Mouse (Mus musculus): Measurements from ENCODE around the gene Pde4d.

Gene Pde4d

DNA sequence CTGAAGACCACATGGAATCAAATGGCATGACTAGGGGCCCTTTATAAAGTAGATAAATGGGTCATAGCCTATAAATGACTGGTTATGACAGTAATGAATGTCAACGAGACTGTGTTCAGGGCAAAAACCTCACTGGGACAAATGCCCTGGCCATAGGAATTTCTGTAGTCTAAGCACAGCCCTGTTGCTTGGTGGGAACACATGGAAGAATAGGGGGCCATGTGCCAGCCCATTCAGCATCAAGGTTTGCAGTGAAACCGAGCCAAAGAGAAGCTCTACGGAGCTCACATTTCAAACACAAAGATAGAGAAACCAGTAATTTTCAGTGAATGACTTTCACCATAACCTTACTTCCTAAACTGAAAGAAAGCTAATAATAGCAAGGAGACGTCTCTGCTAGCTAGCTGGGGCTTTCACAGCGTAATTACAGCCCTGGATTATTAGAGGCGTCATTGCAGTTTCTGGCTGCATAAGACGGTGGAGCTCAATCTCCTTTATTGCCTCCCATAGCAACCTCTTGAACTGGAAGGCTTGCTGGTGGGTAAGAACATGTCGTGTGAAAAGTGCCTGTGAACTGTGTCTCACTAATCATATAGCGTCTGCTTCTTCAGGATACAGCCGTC is 1533.2 kb downstream of the Pde4d start:
- no peak for DNase-seq

DNA sequence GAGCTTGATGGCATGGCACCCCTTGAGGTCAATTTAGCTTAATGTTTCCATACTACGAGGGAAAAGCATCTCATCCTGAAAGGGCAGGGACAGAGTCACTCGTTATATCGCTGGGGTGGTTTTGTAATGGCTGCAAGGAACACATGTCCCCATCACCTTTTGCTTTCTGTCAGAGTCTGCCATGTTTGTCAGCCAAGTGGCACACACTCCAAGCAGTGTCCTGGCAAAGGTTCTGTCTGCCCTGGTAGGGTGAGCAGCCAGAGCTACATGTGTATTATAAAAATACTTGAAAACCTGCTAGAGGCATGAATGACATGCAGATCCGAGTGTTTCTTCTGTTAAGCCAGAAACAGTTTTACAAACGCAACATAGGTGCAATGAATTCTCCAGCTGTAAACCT is 1535.7 kb downstream of the Pde4d start:
- DNase-seq: no peak

DNA sequence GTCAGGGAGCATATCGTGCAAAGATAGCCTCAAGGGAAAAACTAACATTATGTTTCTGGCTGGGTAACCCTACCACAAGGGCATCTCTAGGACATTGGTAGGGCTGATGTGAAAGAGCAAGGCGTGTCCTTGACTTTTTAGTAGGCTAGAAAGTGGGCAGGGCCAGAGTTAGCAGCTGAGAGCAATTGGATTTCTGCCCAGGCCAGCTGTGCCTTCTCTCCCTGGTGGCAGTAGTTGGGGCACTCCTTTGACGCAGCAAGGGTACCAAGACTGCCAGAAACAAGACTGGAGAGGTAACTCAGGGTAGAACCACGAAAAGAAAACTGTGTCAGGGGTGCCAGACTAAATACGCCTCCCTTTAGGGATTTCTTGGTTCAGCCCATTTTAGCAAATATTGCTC is 1536.1 kb downstream of the Pde4d start:
- DNase-seq: peak; percentile 21 to 29

DNA sequence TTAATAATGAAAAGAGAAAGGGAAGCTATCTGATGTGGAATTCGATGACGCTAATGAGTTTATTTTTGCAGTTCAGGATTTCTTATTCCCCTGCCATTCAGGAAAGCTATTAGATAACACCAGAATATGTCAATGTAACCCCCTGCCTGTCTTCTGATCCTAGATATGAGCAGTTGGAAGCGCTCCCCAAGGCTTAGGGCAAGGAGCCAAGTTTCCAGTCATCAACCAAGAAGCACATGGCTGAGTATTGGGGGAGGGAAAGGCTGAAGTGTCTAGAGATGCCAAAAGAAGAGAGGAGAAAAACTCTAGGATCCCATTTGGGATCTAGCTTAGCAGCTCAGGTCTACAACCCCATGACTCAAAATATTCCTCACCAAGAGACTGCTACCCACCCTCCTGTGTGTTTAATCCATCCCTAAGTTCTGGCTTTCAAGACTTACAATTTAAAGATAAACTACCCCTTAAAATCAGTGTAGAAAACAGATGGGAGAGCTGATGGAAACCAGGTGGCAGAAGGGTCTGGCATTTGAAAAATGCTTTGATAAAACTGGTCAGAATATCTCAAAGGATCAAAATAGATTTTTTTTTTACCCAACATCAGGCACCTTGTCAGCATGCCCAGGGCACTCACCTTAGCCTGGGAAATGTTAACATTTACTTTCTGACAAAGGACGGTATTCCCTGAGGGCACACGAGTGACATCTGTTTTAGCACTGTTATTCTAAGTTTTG is 1543.2 kb downstream of the Pde4d start:
- peak; percentile 26 to 55 for DNase-seq

DNA sequence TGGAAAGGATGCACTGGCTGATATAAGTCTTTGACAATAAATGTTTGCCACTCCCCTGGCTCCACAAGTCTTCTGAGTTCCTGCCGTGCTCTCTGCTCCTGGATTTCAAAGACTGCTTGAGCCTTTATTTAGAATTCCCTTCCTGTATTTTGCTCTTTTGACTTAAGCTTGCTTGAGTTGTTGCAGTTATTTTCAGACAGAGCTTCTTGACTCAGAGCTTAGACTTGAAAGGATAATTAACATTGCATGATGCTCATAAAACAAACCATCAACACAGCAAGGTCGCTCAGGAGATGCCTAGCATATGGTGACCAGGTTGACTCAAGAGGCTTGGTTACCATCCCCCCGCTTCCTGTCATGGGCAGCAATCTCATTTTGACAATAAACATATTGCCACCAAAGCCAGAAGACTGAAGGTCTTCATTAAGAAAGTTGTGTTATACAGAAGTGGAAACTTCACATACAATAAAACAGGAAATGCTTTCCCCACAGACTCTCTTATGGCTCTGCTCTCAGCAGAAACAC is 1544.6 kb downstream of the Pde4d start:
- no peak for DNase-seq

DNA sequence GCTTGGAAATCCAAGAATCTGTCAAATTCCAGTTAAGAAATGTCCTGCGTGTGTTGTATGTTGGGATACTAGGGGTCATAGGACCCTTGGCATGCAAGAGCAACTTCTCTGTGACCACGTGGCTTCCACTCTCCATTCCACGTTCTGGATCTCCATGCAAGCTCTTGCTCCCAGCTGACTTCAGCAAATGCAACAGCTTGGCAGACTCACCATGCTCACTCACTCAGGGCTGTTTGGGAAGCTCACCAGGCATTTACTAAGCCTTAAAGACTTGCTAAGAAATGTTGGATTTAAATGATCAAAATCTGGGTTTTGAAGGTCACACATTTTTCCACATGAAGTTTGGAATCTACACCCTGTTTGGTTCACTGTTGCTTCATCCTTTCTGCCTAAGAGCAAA is 1552.3 kb downstream of the Pde4d start:
- peak; percentile 12 to 35 for DNase-seq

Data from lung, adult 18-20 months (tissue).